Mouse (Mus musculus) liver, postnatal 0 days (tissue): ENCODE results near the gene Akr1c6. TPM values are rescaled to one million over a fixed set of nuclear protein-coding genes. Genes with fewer than 3 reads are reported as not detected.
"Not testable (repeated sequence)": the region's sequence is repeated elsewhere in the genome, so short reads cannot be mapped to it uniquely, and the experiment has no call there.

Source experiments
- ATAC-seq: fragments of 200-750 bp; cut with Nextera tagmentation; 2 replicates; pipeline ENCODE4 v1.8.0; 2017; ENCODE audit warnings: mild to moderate bottlenecking, moderate library complexity
- DNase-seq: peaks from one replicate; pipeline ENCODE4 v3.0.0-alpha.2; 2016
- H3K27ac ChIP-seq: fragments of 300-500 bp; sonication (generic); 2 replicates; pipeline ENCODE4 v1.5.1; 2014; ENCODE audit warnings: antibody characterized with exemption, moderate library complexity, mild to moderate bottlenecking, low read depth
- H3K27me3 ChIP-seq: fragments of 300-500 bp; sonication (generic); 2 replicates; pipeline ENCODE4 v1.6.1; 2014; ENCODE audit warnings: low read length, control low read depth, mixed read lengths; ENCODE audit not compliant: insufficient read depth
- H3K36me3 ChIP-seq: fragments of 300-500 bp; sonication (generic); replicated peaks from 2 replicates; pipeline ENCODE4 v1.6.1; 2014; ENCODE audit warnings: mild to moderate bottlenecking, control low read depth, low read length, moderate library complexity, mixed read lengths; ENCODE audit not compliant: insufficient read depth
- H3K4me1 ChIP-seq: fragments of 300-500 bp; sonication (generic); 2 replicates; pipeline ENCODE4 v1.6.1; 2014; ENCODE audit warnings: antibody characterized with exemption, mild to moderate bottlenecking, control low read depth; ENCODE audit not compliant: insufficient read depth
- H3K4me2 ChIP-seq: fragments of 300-500 bp; sonication (generic); 2 replicates; pipeline ENCODE4 v1.6.1; 2014; ENCODE audit warnings: low read depth, mild to moderate bottlenecking, low read length, moderate library complexity, mixed read lengths
- H3K4me3 ChIP-seq: fragments of 300-500 bp; sonication (generic); 2 replicates; pipeline ENCODE4 v1.5.1; 2014; ENCODE audit warnings: low read depth, low read length
- H3K9ac ChIP-seq: fragments of 300-500 bp; sonication (generic); replicated peaks from 2 replicates; pipeline ENCODE4 v1.6.1; 2014; ENCODE audit warnings: mild to moderate bottlenecking, moderate library complexity
- H3K9me3 ChIP-seq: fragments of 300-500 bp; sonication (generic); 2 replicates; pipeline ENCODE4 v1.6.1; 2016; ENCODE audit warnings: mild to moderate bottlenecking, control low read depth, low read length, mixed read lengths
- CTCF ChIP-seq: sonication (generic); IDR thresholded peaks from 2 replicates; pipeline ENCODE4 v1.5.1; 2016; ENCODE audit warnings: antibody characterized with exemption, low read depth
- EP300 ChIP-seq: IDR thresholded peaks from 2 replicates; pipeline ENCODE4 v1.6.1; 2016; ENCODE audit warnings: antibody characterized with exemption, low read depth, mild to moderate bottlenecking
- WGBS: fragments of 180-500 bp; shearing (Covaris S2); extraction: QIAGEN DNeasy Blood & Tissue Kit; methylation state at CpG from one replicate; pipeline ENCODE4 v1.1.7; 2014; ENCODE audit not compliant: insufficient replicate concordance; 5-methylcytosine and 5-hydroxymethylcytosine counted together
- polyA plus RNA-seq: library from polyadenylated mRNA; unstranded; fragments of >200 nt; fragmentation: Nextera tagmentation; extraction: Ambion mirVana; gene quantifications from 2 replicates; pipeline ENCODE4 v1.2.1, GENCODE M21; 2015

Gene Akr1c6
- polyA plus RNA-seq, result 41.9 and 51.8 TPM in 2 replicates

- ATAC-seq (no peak), DNase-seq (no peak)
- Histone ChIP-seq H3K27ac (no peak within 1 kb of the TSS), H3K27me3 (no peaks in the 10 kb centered on the region), H3K4me2 (0 out of 2 replicates have a peak within 1 kb of the TSS, but pooled peaks have one; percentile 16), H3K9ac (no peak within 1 kb of the TSS), H3K4me1 (no peaks in the 10 kb centered on the region; the same call in 1 of the 2 replicates), H3K36me3 (no peaks in the 10 kb centered on the region), H3K9me3 (no peaks in the 10 kb centered on the region), H3K4me3 (no peak within 1 kb of the TSS)
- TF ChIP-seq EP300, result no peak
Measured at GRCm38 (mm10) chr13:4434006-4434405, at the start of gene Akr1c6. Akr1c6 (plus strand) TSS chr13:4434306.

- Histone ChIP-seq H3K36me3 (no peaks in the 10 kb centered on the region), H3K9me3 (no peaks in the 10 kb centered on the region), H3K9ac (no peak overlapping the region), H3K27me3 (no peaks in the 10 kb centered on the region), H3K4me3 (no peak overlapping the region), H3K4me1 (no peaks in the 10 kb centered on the region), H3K27ac (no peak overlapping the region), H3K4me2 (no peak overlapping the region)
- no peak for DNase-seq
- 72% methylated on average over 1 of the region's 1 CpGs for WGBS
- TF ChIP-seq CTCF (no peak), EP300 (no peak)
- ATAC-seq, result no peak
Measured at GRCm38 (mm10) chr13:4384918-4385317, 49.2 kb upstream of the Akr1c6 start.

GRCm38 (mm10) chr13:4385541-4385940, 48.6 kb upstream of the Akr1c6 start:
- no peaks in the 10 kb centered on the region for H3K27me3 ChIP-seq
- no peak for TF ChIP-seq CTCF
- no peaks in the 10 kb centered on the region for H3K9me3 ChIP-seq
- no peaks in the 10 kb centered on the region for H3K36me3 ChIP-seq
- no peak for DNase-seq
- no peak for ATAC-seq
- H3K4me1 ChIP-seq, result no peaks in the 10 kb centered on the region
- no peak overlapping the region for H3K9ac ChIP-seq
- H3K27ac ChIP-seq, result no peak overlapping the region
- no peak overlapping the region for H3K4me2 ChIP-seq
- no peak overlapping the region for H3K4me3 ChIP-seq

- 55% methylated on average over 2 of the region's 2 CpGs for WGBS
- Histone ChIP-seq H3K27me3 (no peaks in the 10 kb centered on the region), H3K4me1 (no peaks in the 10 kb centered on the region), H3K4me3 (no peak overlapping the region), H3K4me2 (no peak overlapping the region), H3K9me3 (no peaks in the 10 kb centered on the region), H3K36me3 (no peaks in the 10 kb centered on the region), H3K27ac (peak overlapping the region; percentile 1; the same call in 1 of the 2 replicates), H3K9ac (no peak overlapping the region)
- ATAC-seq (peak; percentile 94), DNase-seq (peak; percentile 15)
- TF ChIP-seq CTCF (peak; percentile 38), EP300 (peak; percentile 16; the same call in 1 of the 2 replicates)
Measured at GRCm38 (mm10) chr13:4388762-4389446, 45.2 kb upstream of the Akr1c6 start.

GRCm38 (mm10) chr13:4400360-4400759, 33.7 kb upstream of the Akr1c6 start:
- 67% methylated on average over 1 of the region's 1 CpGs for WGBS
- DNase-seq, H3K27me3 ChIP-seq, H3K9me3 ChIP-seq, H3K9ac ChIP-seq, H3K36me3 ChIP-seq, H3K4me3 ChIP-seq, H3K4me1 ChIP-seq, H3K27ac ChIP-seq, H3K4me2 ChIP-seq, ATAC-seq: not testable (repeated sequence)

- H3K4me2 ChIP-seq, result no peak overlapping the region
- no peaks in the 10 kb centered on the region for H3K27me3 ChIP-seq
- no peaks in the 10 kb centered on the region for H3K4me1 ChIP-seq
- 77% methylated on average over 2 of the region's 2 CpGs for WGBS
- no peak overlapping the region for H3K4me3 ChIP-seq
- DNase-seq (no peak), ATAC-seq (no peak)
- H3K27ac ChIP-seq, result no peak overlapping the region
- TF ChIP-seq EP300 (no peak), CTCF (no peak)
- H3K9me3 ChIP-seq, result peaks cover 3% of the 10 kb centered on the region
- no peaks in the 10 kb centered on the region for H3K36me3 ChIP-seq
- H3K9ac ChIP-seq, result no peak overlapping the region
Measured at GRCm38 (mm10) chr13:4400831-4401230, 33.3 kb upstream of the Akr1c6 start.

GRCm38 (mm10) chr13:4402221-4402620, 31.9 kb upstream of the Akr1c6 start:
- H3K27me3 ChIP-seq, result no peaks in the 10 kb centered on the region
- TF ChIP-seq CTCF (no peak), EP300 (no peak)
- DNase-seq, result no peak
- no peak overlapping the region for H3K4me2 ChIP-seq
- no peak for ATAC-seq
- H3K4me3 ChIP-seq, result no peak overlapping the region
- no peak overlapping the region for H3K27ac ChIP-seq
- H3K9ac ChIP-seq, result no peak overlapping the region
- peaks cover 3% of the 10 kb centered on the region for H3K9me3 ChIP-seq
- H3K36me3 ChIP-seq, result no peaks in the 10 kb centered on the region
- H3K4me1 ChIP-seq, result no peaks in the 10 kb centered on the region
